Mouse (Mus musculus) G1E (cell line): Measurements from ENCODE around the gene Trank1. TPM values are rescaled to one million over a fixed set of nuclear protein-coding genes. Genes with fewer than 3 reads are reported as not detected.

ENCODE experiments used
- ATAC-seq: 2 replicates; pipeline ENCODE4 v1.8.0; 2016; ENCODE audit warnings: mild to moderate bottlenecking; ENCODE audit not compliant: insufficient number of reproducible peaks, poor library complexity, low FRiP score, severe bottlenecking; ENCODE audit errors: extremely low read depth
- DNase-seq: peaks from one replicate; pipeline ENCODE4 v3.0.0; 2012; ENCODE audit warnings: low spot score
- H3K27me3 ChIP-seq: 2 replicates; pipeline ENCODE4 v1.6.1; 2012; ENCODE audit warnings: mild to moderate bottlenecking, low read length, inconsistent platforms; ENCODE audit not compliant: insufficient read depth
- H3K36me3 ChIP-seq: replicated peaks from 2 replicates; pipeline ENCODE3; 2012; ENCODE audit warnings: mild to moderate bottlenecking, inconsistent platforms
- H3K4me1 ChIP-seq: 2 replicates; pipeline ENCODE4 v1.6.1; 2012; ENCODE audit warnings: low read depth, low read length, inconsistent platforms, mixed read lengths; ENCODE audit not compliant: insufficient read depth
- H3K4me3 ChIP-seq: 2 replicates; pipeline ENCODE4 v1.5.1; 2012; ENCODE audit warnings: low read depth, mild to moderate bottlenecking, inconsistent platforms, low read length, moderate library complexity, mixed read lengths
- H3K9me3 ChIP-seq: replicated peaks from 2 replicates; pipeline ENCODE4 v1.6.1; 2012; ENCODE audit warnings: inconsistent platforms
- CTCF ChIP-seq: IDR thresholded peaks from 2 replicates; pipeline ENCODE4 v1.5.1; 2012; ENCODE audit warnings: low read depth, low read length, inconsistent platforms, mixed read lengths
- GATA1 ChIP-seq: IDR thresholded peaks from 2 replicates; pipeline ENCODE4 v1.6.1; 2012; ENCODE audit warnings: borderline replicate concordance, low read length, inconsistent platforms, mixed read lengths
- GATA2 ChIP-seq: IDR thresholded peaks from 2 replicates; pipeline ENCODE4 v1.6.1; 2012; ENCODE audit warnings: low read depth, low read length, inconsistent platforms, borderline replicate concordance
- POLR2AphosphoS5 ChIP-seq: IDR thresholded peaks from 2 replicates; pipeline ENCODE4 v1.6.1; 2012; ENCODE audit warnings: low read depth, low read length, inconsistent platforms; ENCODE audit not compliant: insufficient replicate concordance
- TAL1 ChIP-seq: conservative IDR thresholded peaks from 2 replicates; pipeline ENCODE4 v1.6.1; 2012; ENCODE audit warnings: low read depth, low read length, inconsistent platforms, mixed read lengths
- polyA plus RNA-seq: library from polyadenylated mRNA; stranded (reverse); fragments of >175 nt; gene quantifications from 2 replicates; pipeline ENCODE4 v1.2.3, GENCODE M21; 2012
- total RNA-seq, 2 experiments: library from RNA; stranded (forward) in 1 of 2; stranded (reverse) in 1 of 2; fragments of 200-1000 nt in 1 of 2; fragments of >200 nt in 1 of 2; fragmentation: Nextera tagmentation in 1 of 2; gene quantifications; 2 replicates each; pipeline ENCODE4 v1.2.3; 2014 to 2017

Trank1 gene
- total and polyA plus RNA-seq, 3 experiments: 0.05 TPM; not detected in 2

- no peak for DNase-seq
- Histone ChIP-seq H3K4me3 (no peak overlapping the region), H3K4me1 (no peaks in the 10 kb centered on the region), H3K27me3 (no peaks in the 10 kb centered on the region), H3K9me3 (no peaks in the 10 kb centered on the region), H3K36me3 (no peaks in the 10 kb centered on the region)
- ATAC-seq: no peak
- TF ChIP-seq CTCF (no peak), POLR2AphosphoS5 (no peak), TAL1 (no peak), GATA1 (no peak), GATA2 (no peak)
Measured at GRCm38 (mm10) chr9:111356386-111356785, 44.8 kb downstream of the Trank1 start.

DNA sequence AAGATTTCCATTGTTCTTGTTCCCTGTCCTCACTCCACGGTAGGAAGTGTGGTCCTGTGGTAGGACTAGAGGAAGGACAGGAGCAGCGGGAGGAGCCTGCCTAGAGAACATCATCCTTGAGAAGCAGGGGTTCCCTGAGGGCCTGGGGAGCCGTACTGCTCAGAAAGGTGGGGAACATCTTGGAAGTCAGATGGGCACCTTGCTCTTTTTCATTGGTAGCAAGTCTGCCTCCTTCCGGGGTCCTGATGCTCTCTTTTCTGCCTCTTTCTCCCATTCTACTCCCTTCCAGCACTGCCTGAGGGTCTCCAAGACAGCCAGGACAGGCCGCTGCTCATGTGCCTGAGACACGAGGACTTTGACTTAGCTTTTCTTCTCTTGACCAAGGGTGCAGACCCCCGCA, 52.1 kb downstream of the Trank1 start:
- Histone ChIP-seq H3K36me3 (no peaks in the 10 kb centered on the region), H3K4me1 (no peaks in the 10 kb centered on the region), H3K4me3 (no peak overlapping the region), H3K9me3 (peaks cover 19% of the 10 kb centered on the region), H3K27me3 (no peaks in the 10 kb centered on the region)
- TF ChIP-seq TAL1 (no peak), GATA2 (no peak), GATA1 (no peak), CTCF (no peak), POLR2AphosphoS5 (no peak)
- no peak for DNase-seq
- ATAC-seq: no peak

DNA sequence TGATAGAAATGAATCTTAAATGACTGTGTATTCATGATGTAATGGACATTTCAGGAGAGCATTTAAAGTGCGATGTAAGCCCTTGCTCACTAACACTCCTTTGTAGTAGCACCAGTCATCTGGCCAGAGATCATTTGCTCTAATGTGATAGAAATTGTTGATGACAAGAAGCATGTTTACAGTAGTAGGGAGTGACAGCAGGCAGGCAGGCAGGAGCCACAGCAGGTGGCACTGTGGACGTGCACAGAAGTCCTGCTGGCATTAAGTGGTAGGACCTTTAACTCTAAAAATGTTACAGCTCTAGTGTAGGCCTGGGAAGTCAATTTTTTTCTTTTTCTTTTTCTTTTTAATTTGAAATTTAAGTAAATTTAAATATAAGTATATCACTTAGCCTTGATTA, 56.2 kb downstream of the Trank1 start:
- no peak for DNase-seq
- Histone ChIP-seq H3K36me3 (no peaks in the 10 kb centered on the region), H3K4me3 (no peak overlapping the region), H3K9me3 (peaks cover 19% of the 10 kb centered on the region), H3K27me3 (no peaks in the 10 kb centered on the region), H3K4me1 (no peaks in the 10 kb centered on the region)
- ATAC-seq: no peak
- TF ChIP-seq GATA1: no peak
- no peak for TF ChIP-seq GATA2
- no peak for TF ChIP-seq TAL1
- no peak for TF ChIP-seq POLR2AphosphoS5
- TF ChIP-seq CTCF: no peak

GRCm38 (mm10) chr9:111372079-111372478, 60.5 kb downstream of the Trank1 start:
- no peak for ATAC-seq
- H3K4me1 ChIP-seq: no peaks in the 10 kb centered on the region
- TF ChIP-seq GATA1 (no peak), TAL1 (no peak), POLR2AphosphoS5 (no peak), CTCF (no peak)

GRCm38 (mm10) chr9:111377868-111378267, 66.3 kb downstream of the Trank1 start:
- peaks cover 7% of the 10 kb centered on the region for H3K9me3 ChIP-seq
- no peak overlapping the region for H3K4me3 ChIP-seq
- no peaks in the 10 kb centered on the region for H3K36me3 ChIP-seq
- ATAC-seq: no peak
- TF ChIP-seq TAL1 (no peak), POLR2AphosphoS5 (no peak), GATA2 (no peak)
- DNase-seq: no peak
- no peaks in the 10 kb centered on the region for H3K4me1 ChIP-seq
- H3K27me3 ChIP-seq: no peaks in the 10 kb centered on the region

More at GRCm38 (mm10) chr9:111372079-111372478, 60.5 kb downstream of the Trank1 start:
- Histone ChIP-seq H3K36me3 (no peaks in the 10 kb centered on the region), H3K4me3 (no peak overlapping the region), H3K27me3 (no peaks in the 10 kb centered on the region), H3K9me3 (no peaks in the 10 kb centered on the region)
- DNase-seq: no peak

DNA sequence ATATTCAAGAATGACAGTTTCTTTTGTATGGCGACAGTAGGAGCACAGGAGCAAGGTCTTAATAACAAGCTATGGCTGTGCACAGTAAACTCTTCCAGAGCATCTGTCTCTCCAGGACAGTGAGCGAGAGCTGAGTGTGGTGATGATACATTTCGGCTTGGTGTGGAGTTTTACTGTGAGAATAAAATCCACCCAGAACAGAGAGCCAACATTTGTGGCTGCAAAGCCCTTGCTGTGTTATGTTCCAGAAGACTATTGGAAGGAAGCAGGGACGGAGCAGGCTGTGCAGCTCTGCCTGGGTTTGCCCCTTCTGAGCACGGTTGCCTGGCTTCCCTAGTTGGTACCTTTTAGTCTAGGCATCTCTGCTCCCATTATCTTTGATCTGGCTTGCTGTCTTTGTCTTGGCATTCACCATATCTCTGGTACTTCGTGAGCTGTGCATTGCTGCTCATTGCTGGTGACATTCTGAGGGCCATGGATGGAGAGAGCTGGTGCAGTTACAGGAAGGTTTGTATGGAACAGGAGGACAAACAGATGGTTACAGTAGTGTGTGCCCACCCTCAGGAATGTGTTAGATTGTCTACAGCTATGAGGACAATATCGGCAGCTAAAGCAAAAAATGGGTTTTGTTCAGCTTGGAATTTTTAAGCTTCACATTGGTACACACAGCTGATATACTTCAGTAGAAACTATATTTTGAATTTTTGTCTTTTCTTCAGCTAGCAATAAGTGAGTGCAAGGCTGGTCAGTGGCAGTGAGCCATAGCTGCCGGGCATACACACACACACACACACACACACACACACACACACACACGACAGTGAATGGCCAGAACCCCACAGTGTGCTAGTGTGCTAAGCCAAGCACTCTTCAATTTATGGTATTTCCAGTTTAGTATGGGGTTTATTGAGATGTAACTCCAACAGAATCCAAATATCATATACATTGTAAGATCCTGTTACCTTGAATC, 69.8 kb downstream of the Trank1 start:
- peaks cover 15% of the 10 kb centered on the region for H3K9me3 ChIP-seq

More for the DNA sequence above, 69.8 kb downstream of the Trank1 start:
- DNase-seq (no peak), ATAC-seq (no peak)
- TF ChIP-seq GATA1 (no peak), CTCF (no peak), GATA2 (no peak), POLR2AphosphoS5 (no peak), TAL1 (no peak)
- H3K36me3 ChIP-seq: no peaks in the 10 kb centered on the region
- H3K4me1 ChIP-seq: no peaks in the 10 kb centered on the region
- no peaks in the 10 kb centered on the region for H3K27me3 ChIP-seq
- no peak overlapping the region for H3K4me3 ChIP-seq
